Mouse (Mus musculus): ENCODE measurements around the gene Slc25a10. TPM values are rescaled to one million over a fixed set of nuclear protein-coding genes. Genes with fewer than 3 reads are reported as not detected.

The Slc25a10 gene
- polyA plus RNA-seq, 1 experiment from 2014 or later: 65.5 TPM

DNA sequence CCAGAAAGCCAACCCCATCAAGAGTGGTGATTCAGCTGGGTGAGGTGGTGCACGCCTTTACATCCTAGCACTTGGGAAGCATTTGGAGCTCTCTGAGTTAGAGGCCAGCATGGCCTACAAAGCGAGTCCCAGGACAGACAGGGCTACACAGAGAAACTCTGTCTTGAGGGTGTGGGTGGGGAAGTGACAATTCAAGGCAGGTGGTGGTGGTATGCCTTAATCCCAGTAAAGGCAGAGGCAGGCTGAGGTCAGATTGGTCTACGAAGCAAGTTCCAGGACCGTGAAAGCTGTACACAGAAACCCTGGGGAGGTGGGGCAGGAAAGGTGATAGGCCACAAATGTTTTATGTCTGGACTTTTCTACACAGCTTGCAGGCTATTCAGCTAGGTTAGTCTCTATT lies 36.7 kb upstream of the Slc25a10 start:
- Histone ChIP-seq H3K27me3 (replicated peaks; ENCODE audit: control insufficient read depth, insufficient read depth, low read length) (no peaks in the 10 kb centered on the region), H3K4me3 (ENCODE audit: low read depth, low read length) (no peak overlapping the region), H3K4me1 (replicated peaks; ENCODE audit: control insufficient read depth, insufficient read depth, low read length) (peaks cover 14% of the 10 kb centered on the region), H3K36me3 (ENCODE audit: control insufficient read depth, insufficient read depth, low read length) (peaks cover 5% of the 10 kb centered on the region; the same call in 1 of the 2 replicates), H3K4me2 (no peak overlapping the region), H3K27ac (ENCODE audit: low read depth, low read length) (no peak overlapping the region), H3K9ac (ENCODE audit: low read depth, low read length) (no peak overlapping the region), H3K9me3 (ENCODE audit: control insufficient read depth, low read length) (no peaks in the 10 kb centered on the region)
- DNase-seq (ENCODE audit: low spot score): no peak
- 91% methylated on average over 4 of the region's 4 CpGs for WGBS
- ATAC-seq (replicated peaks; ENCODE audit: low FRiP score): no peak

DNA sequence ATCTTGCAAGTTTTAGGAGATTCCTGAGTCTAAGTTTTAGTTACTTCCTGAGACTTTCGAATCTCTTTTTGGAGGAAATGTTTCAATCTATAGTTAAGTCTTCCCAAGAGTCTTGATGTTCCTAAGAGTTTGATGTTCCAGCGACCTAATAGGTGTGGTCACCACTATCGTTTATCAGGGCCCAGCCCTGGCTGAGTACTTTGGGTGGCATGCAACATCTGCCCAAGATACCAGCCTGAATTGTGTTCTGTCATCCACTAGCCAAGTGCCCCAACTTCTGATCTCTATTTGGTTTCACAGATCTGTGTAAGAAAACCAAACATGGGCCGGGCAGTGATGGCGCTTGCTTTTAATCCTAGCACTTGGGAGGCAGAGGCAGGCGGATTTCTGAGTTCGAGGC lies 36.2 kb upstream of the Slc25a10 start:
- H3K9ac ChIP-seq (ENCODE audit: low read depth, low read length): no peak overlapping the region
- WGBS: 88% methylated on average over 7 of the region's 7 CpGs
- H3K4me1 ChIP-seq (replicated peaks; ENCODE audit: control insufficient read depth, insufficient read depth, low read length): peaks cover 14% of the 10 kb centered on the region
- no peak for ATAC-seq (replicated peaks; ENCODE audit: low FRiP score)
- no peak overlapping the region for H3K4me3 ChIP-seq (ENCODE audit: low read depth, low read length)
- no peak overlapping the region for H3K27ac ChIP-seq (ENCODE audit: low read depth, low read length)
- H3K36me3 ChIP-seq (ENCODE audit: control insufficient read depth, insufficient read depth, low read length): peaks cover 7% of the 10 kb centered on the region; the same call in 1 of the 2 replicates
- DNase-seq (ENCODE audit: low spot score): no peak
- H3K9me3 ChIP-seq (ENCODE audit: control insufficient read depth, low read length): no peaks in the 10 kb centered on the region
- H3K27me3 ChIP-seq (replicated peaks; ENCODE audit: control insufficient read depth, insufficient read depth, low read length): no peaks in the 10 kb centered on the region
- H3K4me2 ChIP-seq: no peak overlapping the region

DNA sequence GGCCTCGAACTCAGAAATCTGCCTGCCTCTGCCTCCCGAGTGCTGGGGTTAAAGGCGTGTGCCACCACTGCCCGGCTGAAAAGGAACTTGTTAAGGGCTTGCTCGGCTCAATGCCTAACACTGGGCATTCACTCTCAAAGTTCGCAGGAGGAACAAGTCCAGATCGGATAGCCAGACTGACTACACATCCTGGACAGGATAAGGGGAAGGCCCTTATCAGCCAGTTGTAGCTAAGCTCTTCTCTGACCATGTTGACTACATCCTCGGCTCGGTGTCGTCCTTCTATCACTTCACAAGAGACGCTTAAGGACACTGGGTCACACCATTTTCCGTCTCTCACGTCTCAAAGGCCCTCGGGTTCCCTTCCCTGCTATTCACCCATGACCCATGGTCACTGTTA lies 34.3 kb upstream of the Slc25a10 start:
- Histone ChIP-seq H3K27me3 (replicated peaks; ENCODE audit: control insufficient read depth, insufficient read depth, low read length) (no peaks in the 10 kb centered on the region), H3K4me1 (replicated peaks; ENCODE audit: control insufficient read depth, insufficient read depth, low read length) (peaks cover 14% of the 10 kb centered on the region), H3K9me3 (ENCODE audit: control insufficient read depth, low read length) (no peaks in the 10 kb centered on the region), H3K4me3 (ENCODE audit: low read depth, low read length) (peak overlapping the region; percentile 94), H3K36me3 (ENCODE audit: control insufficient read depth, insufficient read depth, low read length) (peaks cover 22% of the 10 kb centered on the region), H3K9ac (ENCODE audit: low read depth, low read length) (peak overlapping the region; percentile 95), H3K4me2 (peak overlapping the region; percentile 88), H3K27ac (ENCODE audit: low read depth, low read length) (peak overlapping the region; percentile 84)
- peak; percentile 39 for ATAC-seq (replicated peaks; ENCODE audit: low FRiP score)
- DNase-seq (ENCODE audit: low spot score): no peak
- WGBS: 11% methylated on average over 14 of the region's 14 CpGs

DNA sequence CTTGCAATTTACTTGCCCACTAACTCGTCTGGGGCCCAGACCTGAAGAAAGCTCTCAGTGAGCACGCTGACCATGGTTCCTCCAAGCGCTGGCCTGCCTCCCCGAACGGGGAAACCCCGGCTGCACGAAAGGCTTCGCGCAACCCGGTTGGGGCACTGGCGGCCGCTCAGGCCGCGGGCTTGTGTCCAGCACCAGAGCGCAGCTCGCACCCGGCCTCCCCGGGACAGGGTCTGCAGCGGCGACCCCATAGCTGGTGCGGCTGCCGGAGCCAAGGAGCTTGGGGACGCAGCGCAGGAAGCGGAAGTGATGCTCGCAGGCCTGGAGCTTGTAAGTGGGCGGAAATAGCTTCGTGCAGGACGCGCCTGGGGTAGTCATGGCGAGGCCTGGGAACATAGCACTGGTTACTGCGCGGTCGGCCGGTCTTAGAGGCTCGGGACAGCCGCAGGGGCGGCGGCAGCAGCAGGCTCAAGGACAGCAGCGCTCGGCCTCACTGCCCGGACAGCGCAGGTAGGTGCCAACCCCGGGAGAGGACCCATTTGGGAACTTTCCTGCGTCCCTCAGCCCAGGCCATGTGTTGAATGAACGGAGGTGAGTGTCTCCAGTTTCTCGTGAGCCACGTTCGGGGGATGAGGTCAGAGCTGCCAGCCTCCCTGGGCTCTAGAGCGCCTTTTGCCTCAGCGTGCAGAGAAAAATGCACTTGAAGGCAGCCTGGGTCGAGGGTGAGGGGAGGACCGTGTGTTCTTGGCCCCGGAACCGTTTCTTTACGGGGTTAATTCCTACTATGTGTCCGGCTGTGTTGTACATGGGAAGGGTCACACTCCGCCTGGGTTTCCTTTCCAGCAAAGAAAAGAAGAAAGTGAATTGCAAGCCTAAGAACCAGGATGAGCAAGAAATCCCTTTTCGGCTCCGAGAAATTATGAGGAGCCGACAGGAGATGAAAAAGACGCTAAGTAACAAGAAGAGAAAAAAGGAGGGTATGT lies 33.6 kb upstream of the Slc25a10 start, which contains the start of the genes Oxld1 and Ccdc137:
Gene Oxld1 (minus strand): TSS at position 297 of the 980 bp plus-strand sequence.
Gene Ccdc137 (plus strand): TSS at position 344 of the 980 bp plus-strand sequence.
- no peaks in the 10 kb centered on the region for H3K27me3 ChIP-seq (replicated peaks; ENCODE audit: control insufficient read depth, insufficient read depth, low read length)
- H3K4me2 ChIP-seq: peak within 1 kb of the TSS; percentile 88
- H3K9ac ChIP-seq (ENCODE audit: low read depth, low read length): peak within 1 kb of the TSS; percentile 95
- peak within 1 kb of the TSS; percentile 94 for H3K4me3 ChIP-seq (ENCODE audit: low read depth, low read length)
- peaks cover 27% of the 10 kb centered on the region for H3K36me3 ChIP-seq (ENCODE audit: control insufficient read depth, insufficient read depth, low read length)
- peaks cover 14% of the 10 kb centered on the region for H3K4me1 ChIP-seq (replicated peaks; ENCODE audit: control insufficient read depth, insufficient read depth, low read length)
- ATAC-seq (replicated peaks; ENCODE audit: low FRiP score): peak; percentile 88
- WGBS: 4% methylated on average over 62 of the region's 62 CpGs
- no peaks in the 10 kb centered on the region for H3K9me3 ChIP-seq (ENCODE audit: control insufficient read depth, low read length)
- peak; percentile 87 for DNase-seq (ENCODE audit: low spot score)
- peak within 1 kb of the TSS; percentile 84 for H3K27ac ChIP-seq (ENCODE audit: low read depth, low read length)

DNA sequence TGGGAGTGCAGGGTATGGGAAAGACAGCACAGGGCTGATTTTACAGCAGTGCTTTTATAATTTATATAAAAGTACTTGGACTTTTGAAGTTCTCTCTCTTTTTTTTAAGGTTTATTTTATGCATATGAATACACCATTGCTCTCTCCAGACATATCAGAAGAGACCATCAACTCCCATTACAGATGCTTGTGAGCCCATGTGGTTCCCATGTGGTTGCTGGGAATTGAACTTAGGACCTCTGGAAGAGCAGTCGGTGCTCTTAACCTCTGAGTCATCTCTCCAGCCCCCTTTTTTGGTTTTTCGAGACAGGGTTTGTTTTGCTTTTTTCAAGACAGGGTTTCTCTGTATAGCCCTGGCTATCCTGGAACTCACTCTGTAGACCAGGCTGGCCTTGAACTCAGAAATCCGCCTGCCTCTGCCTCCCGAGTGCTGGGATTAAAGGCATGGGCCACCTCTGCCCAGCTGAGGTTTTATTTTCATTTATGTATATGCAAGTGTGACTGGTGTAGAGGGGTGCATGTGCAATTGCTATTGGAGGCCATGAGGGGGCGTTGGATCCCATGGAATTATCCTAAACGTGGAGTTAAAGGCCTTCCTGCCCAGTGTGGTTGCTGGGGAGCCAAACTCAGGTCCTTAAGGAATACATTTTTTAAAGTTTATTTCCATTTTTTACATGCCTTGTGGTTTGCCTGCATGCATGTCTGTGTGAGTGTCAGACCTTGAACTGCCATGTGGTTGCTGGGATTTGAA lies 32.6 kb upstream of the Slc25a10 start:
- peak overlapping the region; percentile 84 for H3K27ac ChIP-seq (ENCODE audit: low read depth, low read length)

DNA sequence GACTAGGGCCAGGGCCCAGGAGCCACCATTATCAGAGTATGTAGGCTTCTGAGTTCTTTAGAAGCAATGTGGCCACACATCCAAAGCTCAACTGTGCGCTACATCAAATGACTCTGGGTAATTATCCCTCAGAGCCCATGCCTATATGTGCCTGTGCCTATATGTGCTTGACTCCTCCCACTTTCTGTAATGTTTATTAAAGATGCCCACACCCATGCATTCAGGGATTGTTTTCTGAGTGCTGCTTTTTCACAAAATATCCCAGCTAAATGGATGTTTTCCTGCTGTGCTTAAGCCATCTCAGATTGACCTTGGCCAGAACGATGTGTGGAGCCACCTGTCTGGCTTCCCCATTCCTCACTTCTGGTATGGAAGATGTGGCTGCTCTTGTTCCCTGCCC lies 28.1 kb upstream of the Slc25a10 start:
- Histone ChIP-seq H3K9ac (ENCODE audit: low read depth, low read length) (no peak overlapping the region), H3K9me3 (ENCODE audit: control insufficient read depth, low read length) (no peaks in the 10 kb centered on the region), H3K36me3 (ENCODE audit: control insufficient read depth, insufficient read depth, low read length) (peaks cover 32% of the 10 kb centered on the region), H3K27ac (ENCODE audit: low read depth, low read length) (no peak overlapping the region), H3K4me1 (replicated peaks; ENCODE audit: control insufficient read depth, insufficient read depth, low read length) (peaks cover 21% of the 10 kb centered on the region), H3K4me3 (ENCODE audit: low read depth, low read length) (no peak overlapping the region), H3K4me2 (no peak overlapping the region), H3K27me3 (replicated peaks; ENCODE audit: control insufficient read depth, insufficient read depth, low read length) (no peaks in the 10 kb centered on the region)
- DNase-seq (ENCODE audit: low spot score) (no peak), ATAC-seq (replicated peaks; ENCODE audit: low FRiP score) (no peak)
- 88% methylated on average over 2 of the region's 2 CpGs for WGBS

More for the DNA sequence above, 32.6 kb upstream of the Slc25a10 start:
- Histone ChIP-seq H3K36me3 (ENCODE audit: control insufficient read depth, insufficient read depth, low read length) (peaks cover 30% of the 10 kb centered on the region), H3K4me1 (replicated peaks; ENCODE audit: control insufficient read depth, insufficient read depth, low read length) (peaks cover 14% of the 10 kb centered on the region), H3K9ac (ENCODE audit: low read depth, low read length) (peak overlapping the region; percentile 95), H3K9me3 (ENCODE audit: control insufficient read depth, low read length) (no peaks in the 10 kb centered on the region), H3K27me3 (replicated peaks; ENCODE audit: control insufficient read depth, insufficient read depth, low read length) (no peaks in the 10 kb centered on the region), H3K4me3 (ENCODE audit: low read depth, low read length) (peak overlapping the region; percentile 94), H3K4me2 (peak overlapping the region; percentile 88)
- ATAC-seq (replicated peaks; ENCODE audit: low FRiP score) (no peak), DNase-seq (ENCODE audit: low spot score) (no peak)
- WGBS: 53% methylated on average over 6 of the region's 6 CpGs

DNA sequence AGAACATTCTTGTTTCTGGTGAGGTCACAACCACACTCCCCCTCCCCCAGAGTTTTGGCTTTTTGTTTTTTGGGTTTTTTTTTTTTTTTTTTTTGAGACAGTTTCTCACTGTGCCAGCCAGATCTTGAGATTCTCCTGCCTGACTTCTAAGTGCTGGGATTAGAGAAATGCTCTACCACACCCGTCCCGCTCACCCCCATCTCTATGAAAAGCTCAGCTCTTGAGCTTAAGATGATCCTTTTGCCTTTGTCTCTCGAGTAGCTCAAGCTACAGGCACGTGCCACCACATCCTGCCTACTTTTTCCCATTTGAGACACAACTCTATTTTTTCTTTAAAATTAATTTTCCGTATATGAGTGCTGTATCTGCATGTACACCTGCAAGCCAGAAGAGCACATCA lies 27.3 kb upstream of the Slc25a10 start:
- H3K4me3 ChIP-seq (ENCODE audit: low read depth, low read length): no peak overlapping the region
- H3K9me3 ChIP-seq (ENCODE audit: control insufficient read depth, low read length): no peaks in the 10 kb centered on the region
- H3K27me3 ChIP-seq (replicated peaks; ENCODE audit: control insufficient read depth, insufficient read depth, low read length): no peaks in the 10 kb centered on the region
- H3K4me2 ChIP-seq: no peak overlapping the region
- H3K27ac ChIP-seq (ENCODE audit: low read depth, low read length): no peak overlapping the region
- no peak overlapping the region for H3K9ac ChIP-seq (ENCODE audit: low read depth, low read length)
- DNase-seq (ENCODE audit: low spot score) (no peak), ATAC-seq (replicated peaks; ENCODE audit: low FRiP score) (no peak)
- WGBS: 87% methylated on average over 5 of the region's 5 CpGs
- peaks cover 33% of the 10 kb centered on the region for H3K36me3 ChIP-seq (ENCODE audit: control insufficient read depth, insufficient read depth, low read length)
- H3K4me1 ChIP-seq (replicated peaks; ENCODE audit: control insufficient read depth, insufficient read depth, low read length): peaks cover 21% of the 10 kb centered on the region

DNA sequence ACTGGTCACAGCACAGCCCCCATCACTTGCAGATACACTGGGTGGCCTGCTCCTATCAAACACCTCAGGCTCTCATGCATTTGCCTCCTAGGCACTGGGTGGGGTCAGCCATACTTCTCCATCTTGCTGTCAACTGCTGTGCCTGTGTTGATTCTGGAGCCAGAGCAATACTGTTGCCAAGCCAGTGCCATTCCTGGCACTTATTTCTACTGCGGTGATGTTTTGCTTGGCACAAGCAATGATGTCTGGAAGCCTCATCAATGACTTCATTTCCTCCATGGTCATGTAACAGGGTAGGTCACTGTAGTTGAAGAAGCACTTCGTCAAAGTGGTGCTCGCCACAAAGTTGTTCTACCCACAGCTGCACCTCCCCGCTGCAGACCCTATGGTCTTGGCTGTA lies 26.1 kb upstream of the Slc25a10 start:
- 84% methylated on average over 4 of the region's 4 CpGs for WGBS
- no peaks in the 10 kb centered on the region for H3K9me3 ChIP-seq (ENCODE audit: control insufficient read depth, low read length)
- no peak for ATAC-seq (replicated peaks; ENCODE audit: low FRiP score)
- peaks cover 34% of the 10 kb centered on the region for H3K36me3 ChIP-seq (ENCODE audit: control insufficient read depth, insufficient read depth, low read length)
- peak overlapping the region; percentile 82 for H3K4me2 ChIP-seq
- H3K9ac ChIP-seq (ENCODE audit: low read depth, low read length): no peak overlapping the region
- no peak overlapping the region for H3K27ac ChIP-seq (ENCODE audit: low read depth, low read length)
- H3K4me3 ChIP-seq (ENCODE audit: low read depth, low read length): 0 out of 2 replicates have a peak overlapping the region, but pooled peaks have one; percentile 97
- peaks cover 17% of the 10 kb centered on the region for H3K4me1 ChIP-seq (replicated peaks; ENCODE audit: control insufficient read depth, insufficient read depth, low read length)
- no peaks in the 10 kb centered on the region for H3K27me3 ChIP-seq (replicated peaks; ENCODE audit: control insufficient read depth, insufficient read depth, low read length)
- DNase-seq (ENCODE audit: low spot score): no peak
